Mouse (Mus musculus) liver, postnatal 0 days (tissue): Measurements from ENCODE around the gene Ltk.

Experiments used
- CTCF ChIP-seq: sonication (generic); IDR thresholded peaks from 2 replicates; pipeline ENCODE4 v1.5.1; 2016; ENCODE audit warnings: antibody characterized with exemption, low read depth
- EP300 ChIP-seq: IDR thresholded peaks from 2 replicates; pipeline ENCODE4 v1.6.1; 2016; ENCODE audit warnings: antibody characterized with exemption, low read depth, mild to moderate bottlenecking

DNA sequence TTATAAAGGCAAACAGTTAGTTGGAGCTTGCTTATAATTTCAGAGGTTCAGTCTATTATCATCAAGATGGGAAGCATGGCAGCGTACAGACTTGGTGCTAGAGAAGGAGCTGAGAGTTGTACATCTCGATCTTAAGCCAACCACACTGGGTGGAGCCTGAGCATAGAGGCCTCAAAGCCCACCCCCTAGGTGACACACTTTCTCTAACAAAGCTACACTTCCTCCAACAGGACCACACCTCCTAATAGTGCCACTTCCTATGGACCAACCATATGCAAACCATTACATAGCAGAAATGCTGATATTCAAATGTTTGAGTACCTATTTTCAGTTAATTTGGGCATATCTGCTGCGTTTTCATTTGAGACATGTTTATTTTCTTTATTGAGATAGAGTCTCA is 50.2 kb downstream of the Ltk start:
- TF ChIP-seq CTCF (no peak), EP300 (no peak)
